Mouse (Mus musculus): ENCODE results near the gene Vmn2r13.
"Not testable (repeated sequence)": the region's sequence is repeated elsewhere in the genome, so short reads cannot be mapped to it uniquely, and the experiment has no call there.

Gene Vmn2r13

GRCm38 (mm10) chr5:109192099-109192498 lies at the start of gene Vmn2r13:
Gene Vmn2r13, minus strand, starts transcription at chr5:109192199.
- not testable (repeated sequence) for DNase-seq

- no peak for DNase-seq
These were observed 32.6 kb upstream of the Vmn2r13 start, which contains the start of gene Vmn2r14 for GRCm38 (mm10) chr5:109224608-109225007. Gene Vmn2r14, minus strand, starts transcription at chr5:109224708.

- DNase-seq, result peak; percentile 45
These were observed 25.1 kb downstream of the Vmn2r13 start for GRCm38 (mm10) chr5:109166851-109167250.

GRCm38 (mm10) chr5:109160121-109160520 lies 31.9 kb downstream of the Vmn2r13 start:
- DNase-seq, result no peak

GRCm38 (mm10) chr5:109159576-109159975 lies 32.4 kb downstream of the Vmn2r13 start:
- not testable (repeated sequence) for DNase-seq

GRCm38 (mm10) chr5:109158488-109159485 lies 33.2 kb downstream of the Vmn2r13 start:
- DNase-seq, result not testable (repeated sequence)

GRCm38 (mm10) chr5:109139546-109139945 lies 52.5 kb downstream of the Vmn2r13 start:
- no peak for DNase-seq

GRCm38 (mm10) chr5:109136731-109137130 lies 55.3 kb downstream of the Vmn2r13 start:
- no peak for DNase-seq

Measured in kidney, adult 9 months (tissue).